Mouse (Mus musculus): Measurements from ENCODE around the gene Nfe2l1.
A peak's percentile ranks its signal among the peaks of the same experiment; 100 is the strongest.
"Not testable (repeated sequence)": the region's sequence is repeated elsewhere in the genome, so short reads cannot be mapped to it uniquely, and the experiment has no call there.

Gene Nfe2l1

GRCm38 (mm10) chr11:96816979-96817378 lies 12.8 kb downstream of the Nfe2l1 start:
- no peak for DNase-seq (ENCODE audit: low spot score)

GRCm38 (mm10) chr11:96816494-96816893 lies 13.3 kb downstream of the Nfe2l1 start:
- DNase-seq (ENCODE audit: low spot score), result no peak

GRCm38 (mm10) chr11:96815895-96816294 lies 13.9 kb downstream of the Nfe2l1 start:
- DNase-seq (ENCODE audit: low spot score), result no peak

GRCm38 (mm10) chr11:96814443-96814842 lies 15.3 kb downstream of the Nfe2l1 start:
- no peak for DNase-seq (ENCODE audit: low spot score)

- DNase-seq (ENCODE audit: low spot score), result no peak
Measured at GRCm38 (mm10) chr11:96813920-96814319, 15.8 kb downstream of the Nfe2l1 start.

GRCm38 (mm10) chr11:96813455-96813854 lies 16.3 kb downstream of the Nfe2l1 start:
- no peak for DNase-seq (ENCODE audit: low spot score)

GRCm38 (mm10) chr11:96811188-96811587 lies 18.6 kb downstream of the Nfe2l1 start:
- DNase-seq (ENCODE audit: low spot score), result not testable (repeated sequence)

- no peak for DNase-seq (ENCODE audit: low spot score)
Measured at GRCm38 (mm10) chr11:96809562-96810235, 20.1 kb downstream of the Nfe2l1 start.

GRCm38 (mm10) chr11:96808066-96808465 lies 21.7 kb downstream of the Nfe2l1 start:
- no peak for DNase-seq (ENCODE audit: low spot score)

GRCm38 (mm10) chr11:96805606-96806005 lies 24.2 kb downstream of the Nfe2l1 start:
- DNase-seq (ENCODE audit: low spot score), result no peak

GRCm38 (mm10) chr11:96799511-96799910 lies 30.3 kb downstream of the Nfe2l1 start:
- no peak for DNase-seq (ENCODE audit: low spot score)

GRCm38 (mm10) chr11:96796586-96796985 lies 33.2 kb downstream of the Nfe2l1 start:
- no peak for DNase-seq (ENCODE audit: low spot score)

- no peak for DNase-seq (ENCODE audit: low spot score)
Measured at GRCm38 (mm10) chr11:96796081-96796480, 33.7 kb downstream of the Nfe2l1 start.

GRCm38 (mm10) chr11:96795491-96795890 lies 34.3 kb downstream of the Nfe2l1 start:
- DNase-seq (ENCODE audit: low spot score), result no peak

GRCm38 (mm10) chr11:96790681-96791080 lies 39.1 kb downstream of the Nfe2l1 start:
- DNase-seq (ENCODE audit: low spot score), result no peak

- DNase-seq (ENCODE audit: low spot score), result no peak
Measured at GRCm38 (mm10) chr11:96789990-96790389, 39.8 kb downstream of the Nfe2l1 start.

GRCm38 (mm10) chr11:96788871-96789795 lies 40.6 kb downstream of the Nfe2l1 start, which contains the start of gene Cbx1:
Gene Cbx1, plus strand, starts transcription at chr11:96789127.
- DNase-seq (ENCODE audit: low spot score), result peak; percentile 91

GRCm38 (mm10) chr11:96786731-96787450 lies 42.9 kb downstream of the Nfe2l1 start:
- DNase-seq (ENCODE audit: low spot score), result no peak

GRCm38 (mm10) chr11:96784847-96785246 lies 44.9 kb downstream of the Nfe2l1 start:
- peak; percentile 81 for DNase-seq (ENCODE audit: low spot score)

GRCm38 (mm10) chr11:96781425-96781824 lies 48.3 kb downstream of the Nfe2l1 start:
- DNase-seq (ENCODE audit: low spot score), result no peak

GRCm38 (mm10) chr11:96780306-96780705 lies 49.5 kb downstream of the Nfe2l1 start:
- no peak for DNase-seq (ENCODE audit: low spot score)

- DNase-seq (ENCODE audit: low spot score), result not testable (repeated sequence)
Measured at GRCm38 (mm10) chr11:96778061-96778627, 51.6 kb downstream of the Nfe2l1 start.

Measured in urinary bladder, postnatal 14 days (tissue).